Mouse (Mus musculus) gastrocnemius, adult 8-10 months (tissue): ENCODE measurements around the gene Cyp4f13. TPM values are rescaled to one million over a fixed set of nuclear protein-coding genes. Genes with fewer than 3 reads are reported as not detected.

Experiments
- DNase-seq, 2 experiments: peaks; one replicate each; pipeline ENCODE4 v3.0.0; 2022; ENCODE audit warnings: low spot score in 2 of 2
- total RNA-seq, 4 experiments: library from RNA; stranded (reverse); gene quantifications; 2 replicates each; pipeline ENCODE4 v1.2.4; 2022

The Cyp4f13 gene
- total RNA-seq: 1 to 10 TPM; 6.3 to 9.3 (median 7.2) TPM

DNA sequence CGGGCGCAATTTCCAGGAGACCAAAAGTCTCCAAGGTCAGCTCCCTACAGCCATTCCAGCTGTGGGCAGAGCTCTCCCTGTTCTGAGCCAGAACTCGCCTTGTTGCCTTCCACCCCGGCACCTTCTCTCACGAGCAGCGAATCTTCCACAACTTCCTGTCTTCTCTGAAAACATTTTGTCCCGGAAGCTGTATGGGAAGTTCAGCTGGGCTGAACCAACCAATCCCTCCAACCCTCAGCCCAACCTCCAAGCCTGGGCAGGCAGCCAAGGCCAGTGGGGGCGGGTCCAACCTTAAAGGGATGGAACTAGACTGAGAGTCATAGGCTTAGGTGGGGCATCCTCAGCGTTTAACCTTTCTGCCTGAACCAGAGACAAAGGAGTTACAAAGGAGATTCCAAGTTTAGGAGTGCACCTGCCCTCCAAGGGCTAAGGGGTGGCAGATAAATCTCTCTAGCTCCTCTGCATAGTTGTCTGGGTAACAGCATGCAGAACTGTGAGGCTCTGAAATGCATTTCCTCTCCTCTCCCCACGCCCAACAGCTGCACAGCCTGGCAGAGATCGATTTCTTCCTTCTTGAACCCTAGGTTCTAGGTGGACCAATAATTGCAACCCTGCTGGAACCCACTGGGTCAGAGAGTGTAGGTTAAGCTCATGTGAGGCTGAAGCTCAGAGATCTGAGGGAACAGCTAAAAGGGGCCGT is at the start of gene Cyp4f13:
Gene Cyp4f13 (minus strand): TSS at position 188 of the 700 bp plus-strand sequence.
- peak; percentile 94 to 95 for DNase-seq

DNA sequence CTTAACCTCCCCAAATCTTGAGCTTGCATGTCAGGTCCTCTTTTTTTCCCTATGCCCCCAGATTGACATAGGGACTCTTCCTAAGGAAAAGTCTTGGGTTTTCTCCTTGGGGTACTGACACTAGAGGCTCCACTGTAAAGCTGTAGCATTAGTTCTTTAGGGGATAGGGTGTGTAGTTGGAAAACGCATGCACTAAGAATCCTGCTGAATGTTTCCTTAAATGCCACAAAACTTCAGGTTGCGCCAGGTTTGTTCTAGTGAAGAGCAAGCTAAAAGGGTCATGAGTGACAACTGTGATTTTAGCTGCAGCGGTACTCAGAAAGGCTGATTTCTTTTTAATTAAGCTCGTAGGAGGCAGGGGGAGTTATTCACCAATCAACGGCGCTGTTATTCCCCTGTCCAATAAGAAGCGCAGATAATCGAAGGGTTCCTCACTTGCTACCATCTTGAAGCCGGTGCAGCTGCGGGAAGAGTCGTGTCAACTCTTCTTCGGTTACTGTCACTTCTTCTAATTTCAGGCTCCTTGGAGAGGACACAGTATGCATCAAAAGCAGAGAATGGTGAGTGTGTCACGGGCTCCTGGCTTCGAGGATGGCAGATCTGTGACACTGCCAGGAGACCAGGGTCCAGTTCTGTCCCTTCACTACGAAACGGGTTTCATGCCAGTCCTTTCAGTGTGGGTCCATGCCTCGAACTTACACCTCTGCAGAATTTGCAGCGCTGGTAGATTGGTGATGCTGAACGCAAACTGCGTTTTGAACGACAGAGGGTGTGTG is 45.7 kb upstream of the Cyp4f13 start, which contains the start of gene Zfp952:
Gene Zfp952 (plus strand): TSS at position 431 of the 776 bp plus-strand sequence.
- peak; percentile 73 to 76 for DNase-seq

DNA sequence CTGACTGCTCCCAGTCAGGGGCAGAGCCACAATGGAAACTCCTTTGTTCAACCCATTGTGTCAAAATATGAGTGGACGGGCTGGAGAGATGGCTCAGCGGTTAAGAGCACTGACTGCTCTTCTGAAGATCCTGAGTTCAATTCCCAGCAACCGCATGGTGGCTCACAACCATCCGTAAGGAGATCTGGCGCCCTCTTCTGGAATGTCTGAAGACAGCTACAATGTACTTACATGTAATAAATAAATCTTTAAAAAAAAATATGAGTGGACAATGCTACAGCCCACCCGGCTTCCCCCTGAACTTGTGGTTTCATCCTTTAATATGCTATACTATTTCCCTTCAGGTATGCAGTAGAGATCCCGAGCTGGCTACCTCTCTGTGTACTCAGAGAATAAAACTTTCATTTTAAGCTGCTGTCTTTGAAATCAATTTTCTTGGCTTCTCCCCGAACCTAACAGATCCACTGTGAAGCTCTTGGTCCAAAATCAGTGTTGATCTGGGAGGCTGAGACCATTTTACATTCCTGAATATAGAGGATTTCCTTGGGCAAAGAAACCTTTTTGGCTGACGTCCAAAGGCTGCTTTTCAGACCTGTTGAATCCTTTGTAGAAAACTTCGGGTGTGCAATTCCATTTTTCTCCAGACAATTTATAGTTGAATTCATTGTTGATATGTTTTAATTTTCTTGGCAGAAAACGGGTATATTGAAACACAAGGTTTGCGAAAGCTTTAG is 44.9 kb upstream of the Cyp4f13 start:
- DNase-seq: no peak

DNA sequence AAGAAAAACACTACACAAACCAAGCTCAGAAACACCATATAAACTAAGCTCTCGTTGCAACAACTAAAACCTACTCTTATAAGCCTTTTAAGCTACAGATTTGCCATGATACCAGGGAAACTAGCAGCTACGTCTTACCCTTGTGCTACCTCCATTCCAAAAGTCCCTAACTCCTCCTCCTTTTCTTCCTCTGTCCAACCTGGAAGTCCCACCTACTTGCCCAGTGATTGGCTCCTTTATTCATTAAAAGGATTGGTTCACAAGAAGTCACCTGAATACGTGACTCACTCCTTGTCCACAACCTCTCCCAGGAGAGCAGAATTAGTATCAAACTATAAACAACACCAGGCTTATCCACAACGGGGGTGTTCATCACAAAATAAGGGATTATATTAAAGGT is 39.1 kb upstream of the Cyp4f13 start:
- no peak for DNase-seq

DNA sequence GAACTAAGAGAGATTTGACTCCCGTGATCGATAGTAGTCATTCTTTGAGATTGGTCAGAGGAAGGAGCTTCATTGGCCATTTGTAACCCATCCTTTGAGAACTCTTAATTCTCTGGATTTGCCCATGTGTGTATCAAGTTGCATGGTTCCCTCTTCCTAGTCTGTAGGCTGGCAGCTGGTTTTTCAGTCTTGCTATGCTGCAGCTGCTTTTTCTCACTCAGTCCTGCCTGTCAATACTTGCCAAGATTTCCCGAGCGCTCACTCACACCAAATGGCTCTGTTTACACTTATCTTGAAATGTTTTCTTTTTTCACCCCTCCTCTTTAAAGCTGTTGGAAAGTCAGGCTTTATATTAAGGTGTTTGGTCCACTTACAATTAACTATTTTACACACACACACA is 34.2 kb upstream of the Cyp4f13 start:
- DNase-seq: no peak

DNA sequence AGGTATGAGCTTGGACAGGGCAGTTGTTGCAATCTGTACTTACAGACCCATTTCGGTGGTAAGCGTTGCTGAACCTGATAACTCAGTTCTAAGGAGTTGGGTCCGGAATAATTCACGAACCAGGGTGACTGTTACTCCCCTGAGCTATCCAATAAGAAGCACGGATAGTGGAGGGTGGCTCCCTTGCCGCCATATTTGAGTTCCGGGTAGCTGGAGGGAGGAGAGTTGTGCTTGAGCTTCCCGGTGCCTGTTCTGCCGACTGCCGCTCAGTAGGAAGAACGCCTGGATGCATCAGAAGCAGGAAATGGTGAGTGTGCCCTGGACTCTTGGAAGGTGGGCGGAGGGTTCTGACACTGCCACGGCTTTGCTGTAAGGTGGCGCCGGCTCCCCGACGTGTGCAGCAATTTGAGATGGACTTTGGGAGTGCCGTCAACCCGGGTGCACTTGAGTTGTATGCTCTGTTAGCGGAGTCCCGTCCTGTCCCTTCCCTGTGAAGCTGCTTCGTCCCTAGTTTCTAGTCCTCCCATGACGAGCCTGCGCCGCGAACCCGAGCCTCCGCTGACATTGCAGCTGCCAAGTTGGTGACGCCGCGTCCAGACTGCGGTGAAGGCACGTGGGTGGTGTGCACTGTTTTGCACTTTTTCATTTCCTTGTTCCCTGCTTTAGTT is 18.6 kb upstream of the Cyp4f13 start, which contains the start of gene Zfp472:
Gene Zfp472 (plus strand): TSS at position 192 of the 668 bp plus-strand sequence.
- DNase-seq: peak; percentile 83 to 86

DNA sequence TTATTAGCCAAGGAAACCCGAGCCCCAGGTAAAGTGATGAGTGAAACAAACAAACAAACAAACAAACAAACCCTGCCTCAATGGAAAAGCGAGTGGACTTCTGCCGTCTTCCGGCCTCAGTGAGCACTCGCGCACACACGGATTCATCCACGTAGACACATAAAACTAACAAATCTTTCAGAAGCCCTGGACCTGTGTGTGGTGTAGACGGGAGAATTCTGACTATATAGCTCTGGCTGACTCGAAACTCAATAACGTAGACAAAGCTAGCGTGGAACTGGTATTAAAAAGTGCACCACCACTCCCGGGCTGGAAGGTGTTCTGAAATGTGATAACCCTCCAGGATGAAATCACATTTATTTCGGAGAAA is 18.0 kb upstream of the Cyp4f13 start:
- no peak for DNase-seq

DNA sequence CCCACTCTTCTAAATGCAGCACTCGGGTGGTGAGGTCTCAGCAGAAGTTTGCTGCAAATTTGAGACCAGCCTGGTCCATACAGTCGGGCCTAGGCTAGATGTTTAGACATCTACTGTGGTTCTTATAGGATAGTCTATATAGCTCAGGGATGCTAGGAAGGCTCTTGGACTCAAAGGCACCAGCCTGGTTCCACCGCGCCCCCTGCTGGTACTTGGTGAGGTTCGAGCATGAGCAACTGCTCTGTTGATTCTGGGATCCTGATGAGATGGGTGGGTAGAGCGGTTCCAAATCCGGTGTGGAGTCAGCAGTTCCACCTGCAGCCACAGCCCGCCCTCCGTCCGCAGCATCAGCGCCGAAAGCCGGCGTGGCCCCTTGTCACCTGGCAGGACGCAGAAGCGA is 4.2 kb upstream of the Cyp4f13 start:
- DNase-seq: peak; percentile 38 to 59

DNA sequence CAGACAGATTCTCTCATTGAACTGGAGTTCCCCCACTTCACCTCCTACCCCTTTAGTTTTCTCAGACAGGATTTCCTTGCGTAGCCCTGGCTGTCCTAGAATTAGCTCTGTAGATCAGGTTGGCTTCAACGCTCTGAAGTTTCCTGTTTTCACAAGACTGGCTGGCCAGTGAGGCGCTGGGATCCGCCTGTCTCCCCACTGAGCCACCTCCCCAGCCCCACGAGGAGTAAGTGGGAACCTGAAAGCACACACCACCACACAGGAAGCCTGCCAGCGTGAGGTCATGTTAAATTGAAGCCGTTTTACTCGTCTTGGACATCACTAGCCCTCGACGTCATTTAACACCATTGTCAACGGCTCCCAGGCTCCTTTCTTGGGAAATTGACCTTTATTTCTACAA is 3.8 kb upstream of the Cyp4f13 start:
- DNase-seq: no peak

DNA sequence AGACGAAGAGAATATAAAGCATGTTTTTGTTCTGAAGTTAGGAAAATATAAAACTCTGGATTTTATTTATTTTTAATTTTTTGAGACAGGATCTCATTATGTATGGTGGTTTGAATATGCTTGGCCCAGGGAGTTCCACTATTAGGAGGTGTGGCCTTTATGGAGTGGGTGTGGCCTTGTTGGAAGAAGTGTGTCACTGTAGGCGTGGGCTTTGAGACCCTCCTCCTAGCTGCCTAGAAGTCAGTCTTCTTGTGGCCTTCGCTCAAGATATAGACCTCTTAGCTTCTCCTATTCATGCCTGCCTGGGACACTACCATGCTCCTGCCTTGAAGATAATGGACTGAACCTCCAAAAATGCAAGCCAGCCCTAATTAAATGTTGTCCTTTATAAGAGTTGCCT is 2.9 kb upstream of the Cyp4f13 start:
- no peak for DNase-seq

DNA sequence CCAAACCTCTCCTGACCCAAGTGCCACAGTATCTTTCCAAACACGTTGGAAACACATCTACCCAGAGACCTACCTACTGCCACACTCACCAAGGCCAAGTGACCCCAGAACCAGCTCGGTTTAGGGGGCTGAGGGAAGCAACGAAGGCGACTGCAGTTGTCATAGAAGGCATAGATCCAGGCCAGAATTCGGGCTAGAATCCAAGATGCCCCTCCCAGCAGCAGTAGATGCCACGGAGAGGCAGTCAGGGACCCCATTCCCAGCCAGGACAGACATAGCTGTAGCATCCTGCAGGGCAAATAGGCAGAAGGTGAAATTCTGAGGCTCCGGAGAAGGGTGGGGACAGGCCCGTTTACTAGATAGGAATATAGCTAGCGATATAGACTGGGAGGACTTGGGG is 486 bp downstream of the Cyp4f13 start:
- no peak for DNase-seq

DNA sequence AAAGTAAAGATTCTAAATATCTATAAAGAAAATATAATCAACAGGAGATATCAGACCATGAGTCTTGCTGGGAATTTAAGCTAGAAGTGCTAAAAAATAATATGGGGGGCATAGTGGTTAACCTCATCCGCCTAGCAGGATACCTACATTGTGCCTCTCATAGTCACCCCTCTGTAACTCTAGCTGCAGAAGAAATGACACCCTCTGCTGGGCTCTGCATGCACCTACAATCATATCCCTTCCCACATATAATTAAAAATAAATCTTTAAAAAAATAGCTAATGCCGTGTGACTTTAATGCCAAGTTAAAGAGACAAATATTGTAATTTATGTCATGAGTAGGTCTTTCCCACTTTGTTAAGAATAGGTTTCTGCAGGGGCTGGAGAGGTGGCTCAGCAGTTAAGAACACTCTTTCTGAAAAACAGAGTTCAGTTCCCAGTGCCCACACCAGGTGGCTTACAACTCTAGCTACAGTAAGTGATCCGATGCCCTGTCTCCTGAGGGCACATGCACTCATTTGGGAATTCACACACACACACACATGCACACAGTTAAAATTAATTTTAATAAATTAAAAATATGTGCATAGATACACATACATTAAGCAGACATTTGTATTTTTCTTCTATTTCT is 2.7 kb downstream of the Cyp4f13 start:
- no peak for DNase-seq

DNA sequence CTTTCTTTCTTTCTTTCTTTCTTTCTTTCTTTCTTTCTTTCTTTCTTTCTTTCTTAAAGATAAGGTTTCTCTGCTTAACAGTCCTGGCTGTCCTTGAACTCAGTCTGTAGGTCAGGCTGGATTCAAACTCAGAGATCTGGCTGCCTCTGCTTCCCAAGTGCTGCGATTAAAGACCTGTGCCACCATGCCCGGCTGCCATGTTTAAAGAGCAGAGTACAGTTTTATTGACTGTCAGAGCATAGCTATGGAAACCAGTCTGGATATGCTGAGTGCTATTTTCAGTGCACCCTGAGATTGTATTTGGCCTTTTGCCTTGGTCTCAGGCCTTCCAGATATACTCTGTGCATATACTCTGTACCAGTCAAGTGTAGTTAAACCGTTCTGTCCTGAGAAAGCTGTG is 3.5 kb downstream of the Cyp4f13 start:
- DNase-seq: no peak

DNA sequence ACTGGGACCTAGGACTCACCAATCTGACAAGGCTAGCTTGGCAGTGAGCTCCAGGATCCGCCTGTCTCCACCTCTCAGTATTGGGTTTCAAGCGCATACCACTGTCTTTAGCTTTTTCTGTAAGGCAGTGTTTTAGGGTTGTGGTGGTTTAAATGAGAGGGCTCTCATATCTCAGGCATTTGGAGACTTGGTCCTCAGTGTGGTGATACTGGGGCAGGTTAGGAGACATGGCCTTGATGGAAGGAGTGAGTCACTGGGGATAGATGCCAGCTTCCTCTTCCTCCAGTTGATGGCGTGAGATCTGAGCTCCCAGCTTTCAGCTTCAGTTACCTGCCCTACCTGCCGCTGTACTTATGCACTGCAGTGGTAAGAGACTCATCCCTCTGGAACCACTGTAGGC is 7.4 kb downstream of the Cyp4f13 start:
- no peak for DNase-seq

DNA sequence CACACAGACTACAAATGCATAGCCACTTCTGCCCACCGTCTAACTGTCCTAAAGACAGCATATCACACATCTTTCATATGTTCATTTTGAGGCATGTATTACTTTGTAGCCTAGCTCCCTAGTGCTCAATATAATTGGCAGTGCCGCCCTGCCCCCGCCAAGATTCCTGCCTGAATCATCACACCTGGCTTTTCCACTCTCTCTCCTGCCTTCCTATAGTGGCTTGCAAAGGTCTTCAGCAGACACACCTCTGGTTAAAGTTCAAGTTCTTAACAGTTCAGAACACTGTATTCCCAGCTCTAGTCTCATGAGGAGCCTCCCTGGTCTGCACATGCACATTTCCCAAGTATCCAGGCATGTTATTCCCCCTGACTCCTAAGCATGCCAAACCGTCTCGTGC is 19.4 kb downstream of the Cyp4f13 start:
- DNase-seq: no peak

DNA sequence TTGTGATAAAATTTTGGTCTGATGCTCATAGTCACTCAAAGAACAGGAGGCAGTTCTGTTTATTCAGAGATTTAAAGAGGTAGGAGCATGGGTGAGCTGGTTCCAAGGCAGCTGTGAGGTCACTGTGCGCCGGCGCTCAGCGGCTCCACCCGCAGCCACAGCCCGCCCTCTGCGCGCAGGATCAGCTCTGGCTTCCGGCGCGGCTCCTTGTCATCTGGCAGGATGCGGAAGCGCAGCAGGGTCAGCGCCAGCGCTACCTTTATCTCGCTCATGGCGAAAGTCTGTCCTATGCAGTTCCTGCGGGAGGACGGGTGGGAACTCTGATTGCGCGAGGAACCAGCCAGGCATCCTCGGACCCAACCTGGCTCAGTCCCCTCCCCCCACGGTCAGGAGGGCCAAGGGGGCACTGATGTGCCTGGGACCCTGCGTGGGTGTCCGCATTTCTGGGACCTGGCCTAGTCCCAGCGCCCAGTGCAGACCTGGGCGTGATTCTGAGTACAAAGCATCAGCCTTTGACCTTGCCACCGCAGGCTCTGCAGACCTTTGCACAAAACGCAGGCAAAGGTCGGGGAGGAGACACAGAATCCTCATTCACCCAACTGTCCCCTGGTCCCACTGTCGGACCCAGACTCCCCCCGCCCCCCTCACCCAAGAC is 22.4 kb downstream of the Cyp4f13 start:
- peak; percentile 17 to 52 for DNase-seq

DNA sequence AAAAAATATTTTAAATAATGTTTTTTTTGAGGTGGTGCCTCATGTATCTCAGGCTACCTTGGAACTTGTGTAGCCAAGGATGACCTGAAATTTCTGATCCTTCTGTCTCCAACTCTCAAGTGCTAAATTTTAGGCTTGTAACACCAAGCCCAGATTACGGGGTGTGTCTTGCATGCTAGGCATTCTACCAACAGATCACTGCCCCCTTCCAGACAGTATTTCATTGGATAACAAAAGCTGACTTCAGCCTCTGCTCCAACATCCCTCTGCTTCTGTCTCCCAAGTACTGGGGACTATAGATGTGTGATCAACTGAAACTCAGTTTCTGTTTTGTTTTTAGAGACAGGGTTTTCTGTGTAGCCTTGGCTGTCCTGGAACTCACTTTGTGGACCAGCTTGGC is 23.5 kb downstream of the Cyp4f13 start:
- DNase-seq: no peak

DNA sequence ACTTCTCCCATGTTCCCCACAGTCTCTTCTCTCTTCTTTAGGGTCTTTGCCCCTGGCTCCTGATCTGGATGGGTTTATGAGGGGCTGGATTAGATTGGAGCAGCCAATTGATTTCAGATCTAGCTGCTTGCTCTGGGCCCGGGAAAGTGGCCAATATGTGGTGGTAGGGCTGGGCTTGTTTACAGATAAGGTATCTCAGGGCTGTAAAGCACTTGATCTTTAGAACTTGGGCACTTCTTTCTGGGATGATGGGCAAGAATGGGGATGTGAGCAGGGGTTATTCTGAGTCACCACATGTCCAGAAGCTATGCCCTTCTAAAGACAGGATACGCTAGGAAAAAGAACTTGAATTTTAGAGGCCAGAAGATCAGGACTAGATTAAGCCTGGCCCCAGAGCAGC is 28.1 kb downstream of the Cyp4f13 start:
- no peak for DNase-seq

DNA sequence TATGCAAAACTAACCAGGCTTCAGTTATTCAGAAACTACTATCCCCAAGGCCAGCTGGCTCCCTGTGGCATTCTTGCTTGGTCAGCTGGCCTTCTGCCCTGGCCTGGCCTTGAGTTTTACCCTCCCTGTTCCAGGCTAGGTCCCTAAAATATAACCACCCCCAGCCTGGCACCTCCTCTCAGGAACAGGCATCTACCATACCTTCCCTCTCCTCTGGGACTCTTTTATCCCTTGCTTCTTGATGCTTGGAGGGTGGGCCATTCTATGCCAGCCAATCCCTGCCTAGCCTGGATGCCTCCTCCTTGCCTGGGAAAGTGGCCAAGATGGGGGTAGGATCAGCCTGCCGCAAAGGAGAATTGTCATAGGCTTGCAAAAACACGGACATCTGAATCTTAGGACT is 30.1 kb downstream of the Cyp4f13 start, which contains the start of gene Cyp4f14:
Gene Cyp4f14 (minus strand): TSS at position 212 of the 400 bp plus-strand sequence.
- peak; percentile 17 to 42 for DNase-seq

DNA sequence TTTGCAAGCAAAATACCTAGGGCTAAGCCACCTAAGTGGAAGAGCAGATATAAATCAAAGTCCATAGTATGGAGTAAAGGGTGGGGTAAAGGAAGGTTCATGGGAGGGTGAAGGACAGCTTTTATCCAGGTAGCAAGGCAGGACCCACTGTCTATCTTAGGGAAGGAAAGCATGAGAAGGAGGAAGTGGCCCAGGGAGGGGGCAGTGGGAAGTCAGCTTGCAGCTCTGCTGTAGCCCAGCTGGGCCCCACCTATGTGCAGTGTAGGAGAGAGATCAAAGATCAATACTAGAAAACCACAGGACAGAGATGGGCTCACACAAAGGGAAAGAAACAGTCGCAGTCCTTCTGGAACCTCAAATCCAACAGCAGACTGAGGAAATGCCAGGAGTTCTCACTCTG is 31.1 kb downstream of the Cyp4f13 start:
- no peak for DNase-seq
